Mouse (Mus musculus) frontal cortex, postnatal 36 days (tissue): ENCODE results near the gene Ssbp3.

ENCODE experiments used
- DNase-seq, 2 experiments: peaks; one replicate each; pipeline ENCODE4 v3.0.0; 2022; ENCODE audit warnings: low spot score in 2 of 2

The Ssbp3 gene

GRCm38 (mm10) chr4:106910201-106911172 lies at the start of gene Ssbp3:
Gene Ssbp3, plus strand, starts transcription at chr4:106910701.
- DNase-seq, result peak; percentile 57 to 73

- no peak for DNase-seq
These were observed 48.6 kb upstream of the Ssbp3 start for GRCm38 (mm10) chr4:106861871-106862270.

- no peak for DNase-seq
These were observed 48.2 kb upstream of the Ssbp3 start for GRCm38 (mm10) chr4:106862317-106862716.

GRCm38 (mm10) chr4:106862767-106863370 lies 47.6 kb upstream of the Ssbp3 start:
- DNase-seq, result no peak

- DNase-seq, result no peak
These were observed 44.9 kb upstream of the Ssbp3 start for GRCm38 (mm10) chr4:106865415-106866110.

- no peak for DNase-seq
These were observed 44.1 kb upstream of the Ssbp3 start for GRCm38 (mm10) chr4:106866381-106866780.

GRCm38 (mm10) chr4:106866845-106867244 lies 43.7 kb upstream of the Ssbp3 start:
- DNase-seq, result peak in 1 of 2 experiments; percentile 31

GRCm38 (mm10) chr4:106868737-106869438 lies 41.6 kb upstream of the Ssbp3 start:
- no peak for DNase-seq

GRCm38 (mm10) chr4:106869539-106869951 lies 41.0 kb upstream of the Ssbp3 start:
- DNase-seq, result no peak

GRCm38 (mm10) chr4:106870556-106870955 lies 39.9 kb upstream of the Ssbp3 start:
- DNase-seq, result no peak

- no peak for DNase-seq
These were observed 36.0 kb upstream of the Ssbp3 start for GRCm38 (mm10) chr4:106874501-106874900.

GRCm38 (mm10) chr4:106881101-106881500 lies 29.4 kb upstream of the Ssbp3 start:
- DNase-seq, result no peak

- DNase-seq, result no peak
These were observed 27.4 kb upstream of the Ssbp3 start for GRCm38 (mm10) chr4:106883149-106883548.

- DNase-seq, result no peak
These were observed 24.0 kb upstream of the Ssbp3 start for GRCm38 (mm10) chr4:106886307-106887085.

- peak; percentile 68 to 78 for DNase-seq
These were observed 14.4 kb upstream of the Ssbp3 start for GRCm38 (mm10) chr4:106896086-106896485.

GRCm38 (mm10) chr4:106898923-106899322 lies 11.6 kb upstream of the Ssbp3 start:
- DNase-seq, result no peak

GRCm38 (mm10) chr4:106899471-106899870 lies 11.0 kb upstream of the Ssbp3 start:
- DNase-seq, result no peak

- no peak for DNase-seq
These were observed 9.8 kb upstream of the Ssbp3 start for GRCm38 (mm10) chr4:106900718-106901117.

- DNase-seq, result no peak
These were observed 8.9 kb upstream of the Ssbp3 start for GRCm38 (mm10) chr4:106901610-106902009.

GRCm38 (mm10) chr4:106902157-106902556 lies 8.3 kb upstream of the Ssbp3 start:
- DNase-seq, result no peak

- DNase-seq, result no peak
These were observed 4.6 kb upstream of the Ssbp3 start for GRCm38 (mm10) chr4:106905898-106906297.
